Mouse (Mus musculus) heart, embryonic 10.5 days (tissue): ENCODE measurements around the gene Afg3l1. TPM values are rescaled to one million over a fixed set of nuclear protein-coding genes. Genes with fewer than 3 reads are reported as not detected.
"Not testable (repeated sequence)": the region's sequence is repeated elsewhere in the genome, so short reads cannot be mapped to it uniquely, and the experiment has no call there.

Experiments used
- DNase-seq: peaks from one replicate; pipeline ENCODE4 v3.0.0-alpha.2; 2017; ENCODE audit warnings: low spot score
- H3K27ac ChIP-seq: fragments of 300-500 bp; sonication (generic); 2 replicates; pipeline ENCODE4 v1.5.1; 2016; ENCODE audit warnings: mild to moderate bottlenecking
- H3K27me3 ChIP-seq: fragments of 300-500 bp; sonication (generic); 2 replicates; pipeline ENCODE4 v1.6.1; 2016; ENCODE audit warnings: mild to moderate bottlenecking; ENCODE audit not compliant: poor library complexity, insufficient read depth, severe bottlenecking
- H3K36me3 ChIP-seq: fragments of 300-500 bp; sonication (generic); 2 replicates; pipeline ENCODE4 v1.6.1; 2016; ENCODE audit warnings: mild to moderate bottlenecking, moderate library complexity
- H3K4me1 ChIP-seq: fragments of 300-500 bp; sonication (generic); 2 replicates; pipeline ENCODE4 v1.6.1; 2016; ENCODE audit warnings: mild to moderate bottlenecking
- H3K4me3 ChIP-seq: fragments of 300-500 bp; sonication (generic); 2 replicates; pipeline ENCODE4 v1.5.1; 2016; ENCODE audit warnings: mild to moderate bottlenecking, moderate library complexity
- H3K9me3 ChIP-seq: fragments of 300-500 bp; sonication (generic); 2 replicates; pipeline ENCODE4 v1.6.1; 2016; ENCODE audit warnings: mild to moderate bottlenecking, moderate library complexity
- WGBS: fragments of 180-500 bp; shearing (Covaris S2); methylation state at CpG from one replicate; pipeline ENCODE4 v1.1.7; 2016; 5-methylcytosine and 5-hydroxymethylcytosine counted together
- polyA plus RNA-seq: library from polyadenylated mRNA; unstranded; fragments of >200 nt; fragmentation: Nextera tagmentation; extraction: Ambion mirVana; gene quantifications from 2 replicates; pipeline ENCODE4 v1.2.1, GENCODE M21; 2016

Afg3l1 gene
- polyA plus RNA-seq, 1 experiment from 2014 or later, result 63.8 TPM

- no peaks in the 10 kb centered on the region for H3K27me3 ChIP-seq
- H3K4me1 ChIP-seq, result peaks cover 42% of the 10 kb centered on the region
- no peak overlapping the region for H3K4me3 ChIP-seq
- H3K27ac ChIP-seq, result no peak overlapping the region
- WGBS, result 78% methylated on average over 6 of the region's 6 CpGs
- H3K9me3 ChIP-seq, result no peaks in the 10 kb centered on the region
- no peak for DNase-seq
- peaks cover 2% of the 10 kb centered on the region; the same call in 1 of the 2 replicates for H3K36me3 ChIP-seq
Observed at GRCm38 (mm10) chr8:123444131-123444530, 33.6 kb upstream of the Afg3l1 start.

GRCm38 (mm10) chr8:123445981-123446380, 31.7 kb upstream of the Afg3l1 start:
- no peak for DNase-seq
- Histone ChIP-seq H3K9me3 (no peaks in the 10 kb centered on the region), H3K36me3 (peaks cover 16% of the 10 kb centered on the region; the same call in 1 of the 2 replicates), H3K27me3 (no peaks in the 10 kb centered on the region), H3K4me3 (no peak overlapping the region), H3K27ac (peak overlapping the region; percentile 60; the same call in 1 of the 2 replicates), H3K4me1 (peaks cover 42% of the 10 kb centered on the region)
- 72% methylated on average over 10 of the region's 10 CpGs for WGBS

DNA sequence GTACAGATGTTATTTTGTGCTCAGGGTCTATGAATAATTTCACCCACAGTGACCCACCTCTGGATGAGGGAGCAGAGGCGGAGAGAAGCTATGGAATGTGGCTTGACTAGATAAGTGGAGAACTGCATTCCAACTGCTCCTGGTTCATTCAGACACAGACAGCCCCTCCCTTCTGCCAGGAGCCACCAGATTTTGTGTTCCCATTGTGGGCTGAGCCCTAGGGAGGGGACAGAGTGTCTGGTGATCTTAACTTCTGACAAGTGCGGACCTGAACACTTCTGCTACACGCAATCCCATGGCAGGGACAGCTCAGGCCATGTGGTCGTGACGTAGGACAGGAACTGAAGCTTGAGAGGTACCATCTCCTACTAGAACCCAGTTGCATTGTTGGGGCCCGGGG, 30.9 kb upstream of the Afg3l1 start:
- Histone ChIP-seq H3K36me3 (peaks cover 23% of the 10 kb centered on the region; the same call in 1 of the 2 replicates), H3K27me3 (no peaks in the 10 kb centered on the region), H3K9me3 (no peaks in the 10 kb centered on the region), H3K4me1 (peaks cover 42% of the 10 kb centered on the region), H3K27ac (peak overlapping the region; percentile 60; the same call in 1 of the 2 replicates), H3K4me3 (no peak overlapping the region)
- peak; percentile 80 for DNase-seq
- 44% methylated on average over 6 of the region's 6 CpGs for WGBS

GRCm38 (mm10) chr8:123450783-123451182, 26.9 kb upstream of the Afg3l1 start:
- Histone ChIP-seq H3K4me3 (no peak overlapping the region), H3K36me3 (peaks cover 60% of the 10 kb centered on the region), H3K9me3 (no peaks in the 10 kb centered on the region), H3K27me3 (no peaks in the 10 kb centered on the region), H3K4me1 (peaks cover 20% of the 10 kb centered on the region), H3K27ac (no peak overlapping the region)
- no peak for DNase-seq
- 85% methylated on average over 5 of the region's 5 CpGs for WGBS

- not testable (repeated sequence) for H3K4me3 ChIP-seq, DNase-seq, H3K27ac ChIP-seq, H3K27me3 ChIP-seq, H3K9me3 ChIP-seq
- 91% methylated on average over 12 of the region's 12 CpGs for WGBS
- peaks cover 69% of the 10 kb centered on the region for H3K36me3 ChIP-seq
- H3K4me1 ChIP-seq, result peaks cover 10% of the 10 kb centered on the region
Observed at GRCm38 (mm10) chr8:123451747-123452146, 26.0 kb upstream of the Afg3l1 start.

DNA sequence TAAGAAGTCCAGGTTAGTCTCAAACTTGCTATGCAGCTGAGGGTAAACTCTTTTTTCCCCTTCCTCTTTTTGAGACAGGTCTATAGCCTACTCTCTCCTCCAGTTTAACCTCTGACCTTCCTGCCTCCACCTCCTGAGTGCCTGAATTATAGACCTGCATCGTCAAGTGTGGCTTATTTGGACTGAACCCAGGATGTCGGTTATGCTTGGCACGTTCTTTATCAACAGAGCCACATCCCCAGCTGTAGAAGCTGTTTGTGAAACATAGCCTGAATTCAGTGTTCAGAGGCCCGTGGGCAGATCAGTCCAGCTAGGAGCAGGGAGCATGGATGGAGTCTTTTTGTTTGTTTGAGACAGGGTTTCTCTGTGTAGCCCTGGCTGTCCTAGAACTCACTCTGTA, 25.6 kb upstream of the Afg3l1 start:
- WGBS, result 86% methylated on average over 4 of the region's 4 CpGs
- H3K4me3 ChIP-seq, result no peak overlapping the region
- H3K27me3 ChIP-seq, result no peaks in the 10 kb centered on the region
- no peak for DNase-seq
- H3K36me3 ChIP-seq, result peaks cover 73% of the 10 kb centered on the region
- peaks cover 6% of the 10 kb centered on the region for H3K4me1 ChIP-seq
- no peak overlapping the region for H3K27ac ChIP-seq
- H3K9me3 ChIP-seq, result no peaks in the 10 kb centered on the region

DNA sequence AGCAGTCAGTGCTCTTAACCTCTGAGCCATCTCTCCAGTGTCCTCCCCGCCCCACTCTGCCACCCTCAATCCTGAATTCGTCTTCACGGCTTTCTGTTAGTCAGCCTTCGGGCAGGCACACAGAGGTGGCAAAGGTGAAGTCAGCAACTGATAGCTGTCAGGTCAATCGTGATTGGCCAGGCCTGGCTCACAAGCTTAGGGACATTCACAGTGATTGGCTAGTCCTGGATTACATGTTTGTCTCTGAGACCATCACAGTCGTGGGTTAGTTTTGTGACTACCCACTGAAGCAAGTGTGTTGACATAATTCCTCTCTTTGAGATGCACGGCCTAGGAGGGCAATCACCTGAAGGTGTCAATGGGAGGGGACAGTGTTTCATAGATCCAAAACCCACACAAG, 24.4 kb upstream of the Afg3l1 start:
- Histone ChIP-seq H3K36me3 (peaks cover 85% of the 10 kb centered on the region), H3K9me3 (no peaks in the 10 kb centered on the region), H3K4me1 (no peaks in the 10 kb centered on the region), H3K27ac (no peak overlapping the region), H3K4me3 (no peak overlapping the region), H3K27me3 (no peaks in the 10 kb centered on the region)
- no peak for DNase-seq
- WGBS, result 74% methylated on average over 7 of the region's 7 CpGs

GRCm38 (mm10) chr8:123453951-123454350, 23.8 kb upstream of the Afg3l1 start:
- no peak overlapping the region for H3K4me3 ChIP-seq
- WGBS, result 79% methylated on average over 5 of the region's 5 CpGs
- H3K27ac ChIP-seq, result no peak overlapping the region
- H3K27me3 ChIP-seq, result no peaks in the 10 kb centered on the region
- H3K9me3 ChIP-seq, result no peaks in the 10 kb centered on the region
- H3K36me3 ChIP-seq, result peaks cover 91% of the 10 kb centered on the region
- no peak for DNase-seq
- H3K4me1 ChIP-seq, result no peaks in the 10 kb centered on the region

GRCm38 (mm10) chr8:123454559-123454958, 23.1 kb upstream of the Afg3l1 start:
- WGBS, result 89% methylated on average over 6 of the region's 6 CpGs
- Histone ChIP-seq H3K27ac (no peak overlapping the region), H3K36me3 (peaks cover 91% of the 10 kb centered on the region), H3K4me3 (no peak overlapping the region), H3K27me3 (no peaks in the 10 kb centered on the region), H3K4me1 (no peaks in the 10 kb centered on the region), H3K9me3 (no peaks in the 10 kb centered on the region)
- DNase-seq, result no peak

DNA sequence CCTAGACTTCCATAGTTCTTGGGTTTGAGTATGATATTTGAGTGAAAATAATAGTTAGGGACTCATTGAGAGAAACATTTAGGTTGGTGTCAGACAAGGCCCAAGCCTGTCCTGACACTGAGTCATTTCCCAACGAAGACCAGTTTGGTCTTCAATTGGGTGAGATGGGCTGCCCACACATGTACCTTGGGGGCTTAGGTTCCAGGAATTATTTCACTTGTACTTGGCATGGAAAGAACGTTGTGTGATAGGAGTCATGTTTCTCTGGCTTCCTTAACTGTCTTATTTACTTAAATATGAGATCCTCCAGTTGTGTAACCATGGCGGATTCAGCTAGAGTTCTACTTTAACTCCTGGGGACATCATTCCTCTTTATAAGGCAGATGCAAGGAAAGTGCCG, 14.1 kb upstream of the Afg3l1 start:
- Histone ChIP-seq H3K4me1 (no peaks in the 10 kb centered on the region), H3K27me3 (no peaks in the 10 kb centered on the region), H3K36me3 (peaks cover 56% of the 10 kb centered on the region), H3K9me3 (no peaks in the 10 kb centered on the region), H3K4me3 (no peak overlapping the region), H3K27ac (no peak overlapping the region)
- WGBS, result 86% methylated on average over 4 of the region's 4 CpGs
- DNase-seq, result no peak

- Histone ChIP-seq H3K9me3 (no peaks in the 10 kb centered on the region), H3K36me3 (peaks cover 18% of the 10 kb centered on the region), H3K27me3 (no peaks in the 10 kb centered on the region; the same call in 1 of the 2 replicates), H3K4me3 (no peak overlapping the region), H3K27ac (no peak overlapping the region), H3K4me1 (no peaks in the 10 kb centered on the region)
- 72% methylated on average over 3 of the region's 3 CpGs for WGBS
- no peak for DNase-seq
Observed at GRCm38 (mm10) chr8:123467476-123467875, 10.2 kb upstream of the Afg3l1 start.

- not testable (repeated sequence) for DNase-seq, H3K27ac ChIP-seq, H3K27me3 ChIP-seq, H3K9me3 ChIP-seq, H3K4me3 ChIP-seq, H3K36me3 ChIP-seq
- peaks cover 15% of the 10 kb centered on the region for H3K4me1 ChIP-seq
- 70% methylated on average over 6 of the region's 6 CpGs for WGBS
Observed at GRCm38 (mm10) chr8:123472991-123473390, 4.7 kb upstream of the Afg3l1 start.

GRCm38 (mm10) chr8:123474549-123474948, 3.2 kb upstream of the Afg3l1 start:
- H3K27ac ChIP-seq, H3K27me3 ChIP-seq, DNase-seq, H3K9me3 ChIP-seq, H3K36me3 ChIP-seq, H3K4me3 ChIP-seq: not testable (repeated sequence)
- H3K4me1 ChIP-seq, result peaks cover 26% of the 10 kb centered on the region
- 62% methylated on average over 5 of the region's 5 CpGs for WGBS
